Mouse (Mus musculus): ENCODE results near the gene Ppat.

DNA sequence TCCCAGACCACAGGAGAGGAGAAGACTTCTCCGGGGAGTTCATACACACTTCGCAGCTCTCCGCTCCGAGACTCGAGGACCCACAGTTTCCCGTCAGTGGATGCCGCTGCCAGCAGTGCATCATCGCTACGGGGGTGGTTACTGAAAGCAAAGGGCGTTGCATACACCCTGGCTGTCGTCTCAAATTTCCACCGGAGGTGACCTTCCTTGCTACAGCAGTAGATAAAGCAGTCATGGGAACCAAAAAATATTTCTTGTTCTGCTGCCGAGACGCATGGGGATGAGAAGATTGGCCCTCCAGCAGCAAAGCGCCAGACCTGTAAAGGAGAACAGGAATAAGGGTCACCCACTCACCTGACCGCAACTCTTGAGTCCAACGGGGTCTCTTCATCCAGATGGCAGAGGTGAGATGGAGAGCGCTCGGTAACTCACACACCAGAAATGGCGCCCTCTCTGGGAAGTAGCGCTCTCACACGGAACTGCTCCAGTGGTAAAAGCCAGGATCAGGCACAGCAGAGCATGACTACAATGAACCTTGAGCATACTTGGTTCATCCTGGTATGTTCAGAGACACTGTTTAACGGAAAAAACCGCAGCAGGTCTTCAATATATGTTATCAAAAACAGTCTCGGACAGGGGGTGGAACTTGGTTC, 75.1 kb downstream of the Ppat start:
- no peak for TF ChIP-seq ZC3H11A (IDR thresholded peaks at IDR 0.05; ENCODE audit: borderline replicate concordance, low read depth, low read length)
- TF ChIP-seq HCFC1 (IDR thresholded peaks at IDR 0.05; ENCODE audit: borderline replicate concordance, insufficient read depth, low read length), result no peak
